Mouse (Mus musculus) kidney, postnatal 0 days (tissue): ENCODE results near the gene Zfp735. TPM values are rescaled to one million over a fixed set of nuclear protein-coding genes. Genes with fewer than 3 reads are reported as not detected.

ENCODE experiments used
- ATAC-seq: fragments of 200-750 bp; cut with Nextera tagmentation; replicated peaks from 2 replicates; pipeline ENCODE4 v1.8.0; 2017; ENCODE audit warnings: low read depth, moderate number of reproducible peaks, moderate TSS enrichment, moderate library complexity; ENCODE audit not compliant: low FRiP score
- DNase-seq: peaks from one replicate; pipeline ENCODE4 v3.0.0-alpha.2; 2016; ENCODE audit warnings: low spot score
- H3K27ac ChIP-seq: fragments of 300-500 bp; sonication (generic); 2 replicates; pipeline ENCODE4 v1.5.1; 2014; ENCODE audit warnings: mild to moderate bottlenecking
- H3K27me3 ChIP-seq: fragments of 300-500 bp; sonication (generic); 2 replicates; pipeline ENCODE4 v1.6.1; 2014; ENCODE audit warnings: low read length, mixed read lengths; ENCODE audit not compliant: insufficient read depth
- H3K36me3 ChIP-seq: fragments of 300-500 bp; sonication (generic); 2 replicates; pipeline ENCODE4 v1.6.1; 2014; ENCODE audit warnings: low read length, mixed read lengths; ENCODE audit not compliant: insufficient read depth
- H3K4me1 ChIP-seq: fragments of 300-500 bp; sonication (generic); replicated peaks from 2 replicates; pipeline ENCODE4 v1.6.1; 2014; ENCODE audit warnings: antibody characterized with exemption, low read length, mixed read lengths; ENCODE audit not compliant: insufficient read depth
- H3K4me2 ChIP-seq: fragments of 300-500 bp; sonication (generic); 2 replicates; pipeline ENCODE4 v1.6.1; 2014; ENCODE audit warnings: mild to moderate bottlenecking, low read length, moderate library complexity, mixed read lengths
- H3K4me3 ChIP-seq: fragments of 300-500 bp; sonication (generic); replicated peaks from 2 replicates; pipeline ENCODE4 v1.5.1; 2014; ENCODE audit warnings: low read depth, low read length
- H3K9ac ChIP-seq: fragments of 300-500 bp; sonication (generic); 2 replicates; pipeline ENCODE4 v1.6.1; 2014; ENCODE audit warnings: low read depth, low read length
- H3K9me3 ChIP-seq: fragments of 300-500 bp; sonication (generic); replicated peaks from 2 replicates; pipeline ENCODE4 v1.6.1; 2016; ENCODE audit warnings: low read length, inconsistent platforms, mixed read lengths
- CTCF ChIP-seq: IDR thresholded peaks from 2 replicates; pipeline ENCODE4 v1.5.1; 2016; ENCODE audit warnings: antibody characterized with exemption, low read depth, mild to moderate bottlenecking, moderate library complexity
- WGBS: fragments of 180-500 bp; shearing (Covaris S2); extraction: QIAGEN DNeasy Blood & Tissue Kit; methylation state at CpG from one replicate; pipeline ENCODE4 v1.1.7; 2014; 5-methylcytosine and 5-hydroxymethylcytosine counted together
- polyA plus RNA-seq: library from polyadenylated mRNA; unstranded; fragments of >200 nt; fragmentation: Nextera tagmentation; extraction: Ambion mirVana; gene quantifications from 2 replicates; pipeline ENCODE4 v1.2.1, GENCODE M21; 2015

The Zfp735 gene
- not detected in 2 replicates for polyA plus RNA-seq

DNA sequence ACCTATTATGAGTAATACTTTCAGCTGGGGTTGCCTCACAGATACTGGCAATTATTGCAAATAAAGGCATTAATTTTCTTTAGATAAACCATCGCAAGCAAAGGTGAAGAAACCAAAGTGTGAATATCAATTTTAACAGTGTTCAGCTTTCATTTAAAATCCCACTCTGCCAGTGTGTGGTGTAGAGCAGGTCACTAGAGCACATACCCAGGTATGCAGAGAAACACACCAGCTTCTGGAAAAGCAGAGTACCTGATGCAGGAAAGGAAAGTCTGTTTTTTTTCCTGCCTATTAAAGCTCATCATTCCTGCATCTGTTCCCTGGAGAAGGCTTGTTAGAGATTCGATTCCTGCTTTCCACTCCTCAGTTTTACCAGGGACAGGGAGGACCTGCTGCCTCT is at the start of gene Zfp735:
Gene Zfp735, plus strand, starts transcription at position 301 of the 400 bp plus-strand sequence.
- 74% methylated on average over 2 of the region's 2 CpGs for WGBS
- no peaks in the 10 kb centered on the region for H3K27me3 ChIP-seq
- no peaks in the 10 kb centered on the region for H3K9me3 ChIP-seq
- DNase-seq (no peak), ATAC-seq (no peak)
- no peak within 1 kb of the TSS for H3K4me2 ChIP-seq
- H3K9ac ChIP-seq = no peak within 1 kb of the TSS
- no peaks in the 10 kb centered on the region for H3K36me3 ChIP-seq
- no peak within 1 kb of the TSS for H3K4me3 ChIP-seq
- TF ChIP-seq CTCF = no peak
- H3K27ac ChIP-seq = no peak within 1 kb of the TSS
- no peaks in the 10 kb centered on the region for H3K4me1 ChIP-seq

- no peaks in the 10 kb centered on the region for H3K9me3 ChIP-seq
- DNase-seq (no peak), ATAC-seq (no peak)
- no peak overlapping the region for H3K4me3 ChIP-seq
- H3K36me3 ChIP-seq = no peaks in the 10 kb centered on the region
- H3K4me1 ChIP-seq = no peaks in the 10 kb centered on the region
- no peak for TF ChIP-seq CTCF
- no peak overlapping the region for H3K9ac ChIP-seq
- H3K27me3 ChIP-seq = no peaks in the 10 kb centered on the region
- H3K27ac ChIP-seq = no peak overlapping the region
- H3K4me2 ChIP-seq = no peak overlapping the region
Measured at GRCm38 (mm10) chr11:73759115-73759514, 70.5 kb downstream of the Zfp735 start.

Other genes starting within 250 kb of the Zfp735 start
- gene Olfr380, start 231.3 kb upstream of the Zfp735 start, polyA plus RNA-seq = not detected in 2 replicates
- not detected in 2 replicates for gene Olfr381, start 197.2 kb upstream of the Zfp735 start, polyA plus RNA-seq
- gene Olfr382, start 171.6 kb upstream of the Zfp735 start, polyA plus RNA-seq = not detected in 2 replicates
- gene Olfr385, start 95.8 kb upstream of the Zfp735 start, polyA plus RNA-seq = not detected in 2 replicates
- gene Olfr384, start 90.2 kb upstream of the Zfp735 start, polyA plus RNA-seq = not detected in 2 replicates
- not detected in 2 replicates for gene Olfr389, start 91.9 kb downstream of the Zfp735 start, polyA plus RNA-seq
- gene Olfr390, start 94.2 kb downstream of the Zfp735 start, polyA plus RNA-seq = not detected in 2 replicates
- gene Olfr391-ps, start 114.3 kb downstream of the Zfp735 start, polyA plus RNA-seq = not detected in 2 replicates
- not detected in 2 replicates for gene Olfr392, start 128.3 kb downstream of the Zfp735 start, polyA plus RNA-seq
- not detected in 2 replicates for gene Olfr393, start 162.7 kb downstream of the Zfp735 start, polyA plus RNA-seq
- gene Olfr394, start 202.0 kb downstream of the Zfp735 start, polyA plus RNA-seq = not detected in 2 replicates
- gene Olfr395, start 220.5 kb downstream of the Zfp735 start, polyA plus RNA-seq = not detected in 2 replicates
- gene Olfr23, start 247.9 kb downstream of the Zfp735 start, polyA plus RNA-seq = not detected in 2 replicates